Mouse (Mus musculus): ENCODE results near the gene Tnfrsf14. TPM values are rescaled to one million over a fixed set of nuclear protein-coding genes. Genes with fewer than 3 reads are reported as not detected.

The Tnfrsf14 gene
- not detected for polyA plus RNA-seq (2014; fragmentation: Illumina TruSeq; extraction: RNeasy Lipid Tissue Mini Kit (QIAGEN cat#74804); ENCODE audit: low read depth, low replicate concordance)

DNA sequence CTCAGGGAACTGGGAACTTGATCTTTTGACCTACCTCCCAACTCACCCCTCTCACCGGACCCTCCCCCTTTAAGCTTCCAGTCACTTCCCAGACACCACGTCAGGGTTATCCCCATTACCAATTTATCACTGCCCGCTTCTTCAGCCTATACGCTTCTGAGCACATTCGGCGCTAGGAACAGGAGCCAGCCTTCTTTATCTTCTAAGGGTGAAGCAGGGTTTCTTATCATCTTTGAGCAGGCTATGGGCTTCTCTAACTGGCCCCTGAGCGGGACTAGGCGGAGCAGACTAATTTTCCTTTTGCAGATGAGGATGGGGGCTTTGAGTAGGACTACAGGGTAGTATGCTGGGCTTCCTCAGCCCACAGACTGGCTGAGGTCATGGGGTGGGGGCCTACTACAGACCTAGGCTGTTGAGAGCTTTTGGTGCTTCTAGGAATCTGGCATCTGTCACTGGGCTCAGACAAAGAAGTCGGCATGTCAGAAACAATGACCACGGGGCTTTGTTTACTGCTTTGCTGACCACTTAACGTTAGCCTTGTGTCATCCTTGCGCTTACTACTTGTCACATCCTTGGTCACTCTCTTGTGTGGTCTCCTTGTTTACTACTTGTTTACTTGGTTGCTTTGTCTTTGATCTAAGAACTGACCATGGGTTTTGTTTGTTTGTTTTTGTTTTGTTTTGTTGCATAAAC lies at the start of gene Tnfrsf14:
Tnfrsf14 (minus strand) TSS at position 169 of the 693 bp plus-strand sequence.

GRCm38 (mm10) chr4:154963901-154964580 lies 35.7 kb upstream of the Tnfrsf14 start, which contains the start of gene Pank4:
Gene Pank4 (plus strand): TSS chr4:154964123.

GRCm38 (mm10) chr4:154960690-154961225 lies 32.4 kb upstream of the Tnfrsf14 start, which contains the start of gene Hes5:
Gene Hes5 (plus strand): TSS chr4:154960923.

GRCm38 (mm10) chr4:154898506-154899446 lies 29.6 kb downstream of the Tnfrsf14 start, which contains the start of gene Fam213b:
Gene Fam213b (minus strand): TSS chr4:154899135.

Other genes with a start within 250 kb of the Tnfrsf14 start
- 0.49 TPM for gene Ttc34, start 91.1 kb downstream of the Tnfrsf14 start, polyA plus RNA-seq (2014; fragmentation: Illumina TruSeq; extraction: RNeasy Lipid Tissue Mini Kit (QIAGEN cat#74804); ENCODE audit: low read depth, low replicate concordance)
- 35.2 TPM for gene Mmel1, start 59.0 kb downstream of the Tnfrsf14 start, polyA plus RNA-seq (2014; fragmentation: Illumina TruSeq; extraction: RNeasy Lipid Tissue Mini Kit (QIAGEN cat#74804); ENCODE audit: low read depth, low replicate concordance)
- gene Fam213b, start 29.4 kb downstream of the Tnfrsf14 start, polyA plus RNA-seq (2014; fragmentation: Illumina TruSeq; extraction: RNeasy Lipid Tissue Mini Kit (QIAGEN cat#74804); ENCODE audit: low read depth, low replicate concordance), result not detected
- gene Hes5, start 32.4 kb upstream of the Tnfrsf14 start, polyA plus RNA-seq (2014; fragmentation: Illumina TruSeq; extraction: RNeasy Lipid Tissue Mini Kit (QIAGEN cat#74804); ENCODE audit: low read depth, low replicate concordance), result not detected
- gene Pank4, start 35.6 kb upstream of the Tnfrsf14 start, polyA plus RNA-seq (2014; fragmentation: Illumina TruSeq; extraction: RNeasy Lipid Tissue Mini Kit (QIAGEN cat#74804); ENCODE audit: low read depth, low replicate concordance), result 3.0 TPM
- 0.10 TPM for gene Plch2, start 128.2 kb upstream of the Tnfrsf14 start, polyA plus RNA-seq (2014; fragmentation: Illumina TruSeq; extraction: RNeasy Lipid Tissue Mini Kit (QIAGEN cat#74804); ENCODE audit: low read depth, low replicate concordance)
- gene Pex10, start 138.5 kb upstream of the Tnfrsf14 start, polyA plus RNA-seq (2014; fragmentation: Illumina TruSeq; extraction: RNeasy Lipid Tissue Mini Kit (QIAGEN cat#74804); ENCODE audit: low read depth, low replicate concordance), result 0.70 TPM
- 95.1 TPM for gene Rer1, start 157.8 kb upstream of the Tnfrsf14 start, polyA plus RNA-seq (2014; fragmentation: Illumina TruSeq; extraction: RNeasy Lipid Tissue Mini Kit (QIAGEN cat#74804); ENCODE audit: low read depth, low replicate concordance)
- gene Morn1, start 158.0 kb upstream of the Tnfrsf14 start, polyA plus RNA-seq (2014; fragmentation: Illumina TruSeq; extraction: RNeasy Lipid Tissue Mini Kit (QIAGEN cat#74804); ENCODE audit: low read depth, low replicate concordance), result 12.2 TPM

Data from testis, adult 10 weeks (tissue).